Mouse (Mus musculus) left cerebral cortex, postnatal 36 days (tissue): ENCODE measurements around the gene Gm17268. TPM values are rescaled to one million over a fixed set of nuclear protein-coding genes. Genes with fewer than 3 reads are reported as not detected.
A peak's percentile ranks its signal among the peaks of the same experiment; 100 is the strongest.

Source experiments
- DNase-seq, 2 experiments: peaks; one replicate each; pipeline ENCODE4 v3.0.0; 2021 to 2022; ENCODE audit warnings: low spot score in 2 of 2, mixed read lengths in 1 of 2
- intact Hi-C: fragments of 180-260 bp; cut with DNase I; formaldehyde crosslinking; loops from one replicate; pipeline ENCODE4 v1.15.1; 2025
- total RNA-seq, 2 experiments: library from RNA; stranded (reverse); gene quantifications; 2 replicates each; pipeline ENCODE4 v1.2.3; 2021

Gene Gm17268
- total RNA-seq, 2 experiments from 2014 or later, result not detected

DNA sequence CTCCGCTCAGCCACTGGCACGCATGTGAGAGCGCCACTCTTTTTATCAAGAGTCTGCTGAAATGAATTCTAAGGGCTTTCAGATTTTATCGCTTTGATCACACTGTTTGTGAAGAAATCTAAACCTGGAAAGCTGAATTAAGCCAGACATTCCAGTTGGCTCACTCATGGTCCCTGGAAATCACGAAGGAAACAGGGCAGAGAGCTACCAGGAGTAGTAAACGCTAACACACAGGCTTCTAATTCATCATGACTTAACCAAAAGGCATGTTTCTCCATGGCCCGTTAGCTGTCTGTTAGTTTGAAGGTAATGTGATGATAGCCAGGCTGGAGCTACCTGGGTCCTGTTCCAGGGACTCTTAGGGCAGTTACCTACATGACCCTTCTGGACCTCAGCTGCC, 3.9 kb downstream of the Gm17268 start:
- intact Hi-C loops, result no loop called here
- DNase-seq, result no peak

- no peak for DNase-seq
Observed at GRCm38 (mm10) chr11:82032678-82033344, 5.6 kb downstream of the Gm17268 start.

GRCm38 (mm10) chr11:82032136-82032535, 6.2 kb downstream of the Gm17268 start:
- intact Hi-C loops, result no loop called here
- no peak for DNase-seq

More at GRCm38 (mm10) chr11:82032678-82033344, 5.6 kb downstream of the Gm17268 start:
- intact Hi-C loops, result no loop called here

- intact Hi-C loops, result no loop called here
- no peak for DNase-seq
Observed at GRCm38 (mm10) chr11:82030171-82030570, 8.2 kb downstream of the Gm17268 start.

DNA sequence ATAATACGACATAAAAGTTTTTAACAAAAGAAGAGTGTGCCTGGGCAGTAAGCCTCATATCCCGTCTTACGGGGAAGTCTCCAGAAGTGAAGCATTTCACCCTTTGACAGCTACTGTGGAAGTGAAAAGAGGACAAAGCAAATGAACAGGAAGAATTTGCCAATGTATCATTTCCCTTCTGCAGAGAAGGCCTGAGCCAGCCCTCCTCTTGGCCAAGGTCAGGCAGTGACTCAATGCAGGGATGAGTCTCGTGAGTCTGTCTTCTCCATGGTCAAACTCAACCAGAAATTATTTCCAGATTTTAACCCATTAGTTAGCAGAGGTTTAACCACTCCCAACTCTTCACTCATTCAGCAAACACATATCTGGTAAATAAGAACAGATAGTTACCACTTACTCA, 14.6 kb downstream of the Gm17268 start:
- intact Hi-C loops, result no loop called here
- DNase-seq, result no peak

GRCm38 (mm10) chr11:82022504-82023056, 15.8 kb downstream of the Gm17268 start:
- intact Hi-C loops, result no loop called here
- DNase-seq, result no peak

- intact Hi-C loops, result no loop called here
- no peak for DNase-seq
Observed at GRCm38 (mm10) chr11:82021406-82021805, 17.0 kb downstream of the Gm17268 start.

DNA sequence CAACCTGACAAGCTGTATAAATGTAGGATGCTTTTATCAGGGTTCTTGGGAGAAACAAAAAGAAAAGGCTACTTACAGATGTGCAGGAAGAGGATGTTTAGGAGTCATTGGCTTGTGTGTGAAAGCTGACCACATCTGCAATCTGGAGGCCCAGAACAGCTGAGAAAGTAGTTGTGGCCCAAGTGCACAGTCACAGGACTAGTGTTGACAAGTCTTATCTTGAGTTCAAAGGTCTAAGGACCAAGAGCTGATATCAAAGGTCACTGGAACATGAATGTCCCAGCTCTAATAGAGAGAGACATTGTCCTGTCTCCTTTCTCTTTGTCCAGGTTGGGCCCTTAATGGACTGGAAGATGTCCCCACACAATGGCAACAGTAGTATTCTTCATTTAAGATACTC, 18.6 kb downstream of the Gm17268 start:
- no peak for DNase-seq
- intact Hi-C loops, result no loop called here

GRCm38 (mm10) chr11:82019389-82019788, 19.0 kb downstream of the Gm17268 start:
- intact Hi-C loops, result no loop called here
- no peak for DNase-seq

GRCm38 (mm10) chr11:82016181-82016780, 22.1 kb downstream of the Gm17268 start:
- no peak for DNase-seq
- intact Hi-C loops, result no loop called here

DNA sequence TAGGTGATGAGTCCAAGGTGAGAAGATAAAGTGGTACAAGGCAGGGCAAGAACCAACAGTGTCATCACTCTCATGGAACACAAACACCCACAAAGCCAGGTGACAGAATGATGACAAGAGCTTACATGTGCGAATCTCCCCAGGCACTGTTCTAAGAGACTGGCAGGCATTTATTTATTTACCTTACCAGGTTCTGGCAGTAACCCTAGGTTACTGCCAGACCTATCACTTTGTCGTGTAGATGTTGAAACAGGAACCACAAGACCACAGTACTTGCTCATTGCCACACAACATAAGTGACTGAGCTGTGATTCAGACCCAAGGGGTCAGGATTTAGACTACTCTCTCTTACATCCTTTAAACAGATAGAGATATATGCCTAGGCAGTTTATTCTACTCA, 23.3 kb downstream of the Gm17268 start:
- DNase-seq, result no peak
- intact Hi-C loops, result no loop called here

GRCm38 (mm10) chr11:82013756-82014155, 24.6 kb downstream of the Gm17268 start:
- intact Hi-C loops, result no loop called here
- DNase-seq, result no peak

- DNase-seq, result no peak
- intact Hi-C loops, result no loop called here
Observed at GRCm38 (mm10) chr11:82011411-82012193, 26.8 kb downstream of the Gm17268 start.

DNA sequence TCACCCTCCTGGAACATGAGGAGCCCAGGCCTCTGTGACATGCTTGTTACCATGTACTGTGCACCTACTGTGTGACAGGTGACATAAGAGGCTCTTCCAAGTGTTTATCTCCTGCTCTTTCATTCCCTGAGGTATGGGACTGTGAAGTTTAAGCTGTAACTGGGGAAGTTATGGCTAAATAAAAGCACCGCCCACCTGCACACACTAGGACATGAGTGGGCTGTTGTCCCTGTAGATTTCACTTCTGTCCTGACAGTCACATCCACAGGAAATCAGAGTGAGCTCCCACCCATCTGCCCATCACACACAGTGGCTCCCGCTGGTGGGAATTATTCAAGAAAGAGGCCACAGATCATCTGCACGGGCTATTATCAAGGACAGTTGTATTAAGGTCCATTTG, 28.2 kb downstream of the Gm17268 start:
- intact Hi-C loops, result no loop called here
- DNase-seq, result peak in 1 of 2 experiments; percentile 13

DNA sequence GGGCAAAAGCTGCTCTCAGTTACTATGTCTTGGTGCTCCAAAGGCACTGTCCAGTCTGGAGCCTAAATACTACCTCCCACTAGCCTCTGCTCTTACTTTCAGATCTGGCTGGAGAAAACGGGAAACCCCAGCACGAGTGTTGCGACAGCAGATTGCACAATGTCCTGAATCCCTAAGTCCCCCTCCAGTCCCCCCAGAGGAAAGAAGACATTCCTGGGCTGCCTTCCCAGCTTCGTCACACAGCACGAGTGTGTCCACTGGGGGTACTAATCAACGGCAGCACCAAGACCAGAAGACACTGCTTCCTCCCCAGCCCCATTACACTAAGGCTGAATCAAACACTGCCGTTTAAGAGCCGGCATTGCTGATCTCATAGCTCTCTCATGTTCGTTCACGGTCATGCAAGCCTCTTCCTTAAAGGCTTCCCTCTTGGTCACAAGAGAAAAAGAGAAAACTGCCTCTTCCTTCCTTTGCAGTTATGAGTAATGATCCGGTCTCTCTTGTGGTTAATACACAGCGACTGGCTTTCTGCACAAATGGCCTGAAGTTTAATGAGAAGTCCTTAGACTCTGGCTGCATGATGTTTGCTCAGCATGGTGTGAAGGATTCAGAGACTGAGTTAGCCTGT, 31.5 kb downstream of the Gm17268 start:
- no peak for DNase-seq
- intact Hi-C loops, result loop anchor here (5.0 kb wide), 1 partner anchor 555 kb away; no protein-coding TSS in a partner anchor

- intact Hi-C loops, result loop anchor here (5.0 kb wide), 2 partner anchors 77 to 557 kb away; no protein-coding TSS in a partner anchor
- no peak for DNase-seq
Observed at GRCm38 (mm10) chr11:82004810-82005209, 33.6 kb downstream of the Gm17268 start.

GRCm38 (mm10) chr11:82000581-82000980, 37.8 kb downstream of the Gm17268 start:
- DNase-seq, result no peak
- intact Hi-C loops, result loop anchor here (5.0 kb wide), 1 partner anchor 82 kb away; no protein-coding TSS in a partner anchor

- intact Hi-C loops, result loop anchor here (5.0 kb wide), 1 partner anchor 48 kb away; the partner anchor contains the start of gene Ccl7
Observed at GRCm38 (mm10) chr11:81999469-81999868, 38.9 kb downstream of the Gm17268 start.

GRCm38 (mm10) chr11:81998646-81999045, 39.7 kb downstream of the Gm17268 start:
- no peak for DNase-seq
- intact Hi-C loops, result loop anchor here (5.0 kb wide), 1 partner anchor 49 kb away; the partner anchor contains the start of gene Ccl7

More at GRCm38 (mm10) chr11:81999469-81999868, 38.9 kb downstream of the Gm17268 start:
- DNase-seq, result no peak
